Mouse (Mus musculus) hindbrain, embryonic 15.5 days (tissue): ENCODE data around the gene Wnt11. TPM values are rescaled to one million over a fixed set of nuclear protein-coding genes. Genes with fewer than 3 reads are reported as not detected.

Experiments used
- ATAC-seq: fragments of 200-750 bp; cut with Nextera tagmentation; 2 replicates; pipeline ENCODE4 v1.8.0; 2017; ENCODE audit warnings: low read depth, moderate number of reproducible peaks, moderate TSS enrichment; ENCODE audit not compliant: low FRiP score
- H3K27ac ChIP-seq: fragments of 300-500 bp; sonication (generic); replicated peaks from 2 replicates; pipeline ENCODE4 v1.5.1; 2015; ENCODE audit warnings: mild to moderate bottlenecking, inconsistent platforms
- H3K27me3 ChIP-seq: fragments of 300-500 bp; sonication (generic); 2 replicates; pipeline ENCODE4 v1.6.1; 2015; ENCODE audit warnings: control low read depth, inconsistent platforms
- H3K36me3 ChIP-seq: fragments of 300-500 bp; sonication (generic); 2 replicates; pipeline ENCODE4 v1.6.1; 2015; ENCODE audit warnings: control low read depth, inconsistent platforms
- H3K4me1 ChIP-seq: fragments of 300-500 bp; sonication (generic); replicated peaks from 2 replicates; pipeline ENCODE4 v1.6.1; 2015; ENCODE audit warnings: control low read depth, inconsistent platforms
- H3K4me2 ChIP-seq: fragments of 300-500 bp; sonication (generic); 2 replicates; pipeline ENCODE4 v1.6.1; 2015; ENCODE audit warnings: moderate library complexity, mild to moderate bottlenecking, inconsistent platforms
- H3K4me3 ChIP-seq: fragments of 300-500 bp; sonication (generic); 2 replicates; pipeline ENCODE4 v1.5.1; 2015; ENCODE audit warnings: mild to moderate bottlenecking, inconsistent platforms
- H3K9ac ChIP-seq: fragments of 300-500 bp; sonication (generic); 2 replicates; pipeline ENCODE4 v1.6.1; 2015; ENCODE audit warnings: inconsistent platforms
- H3K9me3 ChIP-seq: fragments of 300-500 bp; sonication (generic); 2 replicates; pipeline ENCODE4 v1.6.1; 2016; ENCODE audit warnings: control low read depth, inconsistent platforms
- WGBS: fragments of 180-500 bp; shearing (Covaris S2); methylation state at CpG from one replicate; pipeline ENCODE4 v1.1.7; 2015; 5-methylcytosine and 5-hydroxymethylcytosine counted together
- polyA plus RNA-seq: library from polyadenylated mRNA; unstranded; fragments of >200 nt; fragmentation: Nextera tagmentation; extraction: Ambion mirVana; gene quantifications from 2 replicates; pipeline ENCODE4 v1.2.1, GENCODE M21; 2015

Wnt11 gene
- polyA plus RNA-seq, 1 experiment from 2014 or later = 1.2 TPM

DNA sequence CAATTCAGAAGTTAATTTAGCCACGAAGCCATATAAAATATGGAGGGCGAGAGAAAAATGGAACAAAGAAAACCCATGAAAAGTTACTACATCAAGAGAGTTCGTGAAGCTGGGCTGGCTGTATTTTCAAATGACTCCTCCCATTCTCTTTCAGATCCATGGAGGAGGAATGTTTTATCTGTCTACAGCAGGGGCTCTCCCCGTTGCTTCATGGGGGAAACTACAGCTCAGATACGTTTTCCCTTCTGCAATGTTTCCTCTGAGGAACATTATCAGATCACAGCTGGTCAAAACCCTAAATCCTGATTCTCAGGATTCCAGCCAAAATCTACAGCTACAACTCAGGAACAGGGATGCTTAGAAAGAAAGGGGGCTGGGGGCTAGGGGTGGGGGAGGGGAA, 59.9 kb downstream of the Wnt11 start:
- no peak overlapping the region for H3K9ac ChIP-seq
- 50% methylated on average over 5 of the region's 5 CpGs for WGBS
- H3K27me3 ChIP-seq = no peaks in the 10 kb centered on the region
- no peak overlapping the region for H3K4me3 ChIP-seq
- H3K27ac ChIP-seq = no peak overlapping the region
- H3K36me3 ChIP-seq = no peaks in the 10 kb centered on the region
- H3K4me2 ChIP-seq = no peak overlapping the region
- no peak for ATAC-seq
- H3K9me3 ChIP-seq = no peaks in the 10 kb centered on the region
- peaks cover 7% of the 10 kb centered on the region for H3K4me1 ChIP-seq

- Histone ChIP-seq H3K9ac (no peak overlapping the region), H3K27me3 (no peaks in the 10 kb centered on the region), H3K36me3 (no peaks in the 10 kb centered on the region), H3K27ac (no peak overlapping the region), H3K4me3 (no peak overlapping the region), H3K4me2 (no peak overlapping the region), H3K4me1 (no peaks in the 10 kb centered on the region; the same call in 1 of the 2 replicates), H3K9me3 (no peaks in the 10 kb centered on the region)
- 55% methylated on average over 10 of the region's 10 CpGs for WGBS
- no peak for ATAC-seq
Observed at GRCm38 (mm10) chr7:98895501-98896095, 60.7 kb downstream of the Wnt11 start.

DNA sequence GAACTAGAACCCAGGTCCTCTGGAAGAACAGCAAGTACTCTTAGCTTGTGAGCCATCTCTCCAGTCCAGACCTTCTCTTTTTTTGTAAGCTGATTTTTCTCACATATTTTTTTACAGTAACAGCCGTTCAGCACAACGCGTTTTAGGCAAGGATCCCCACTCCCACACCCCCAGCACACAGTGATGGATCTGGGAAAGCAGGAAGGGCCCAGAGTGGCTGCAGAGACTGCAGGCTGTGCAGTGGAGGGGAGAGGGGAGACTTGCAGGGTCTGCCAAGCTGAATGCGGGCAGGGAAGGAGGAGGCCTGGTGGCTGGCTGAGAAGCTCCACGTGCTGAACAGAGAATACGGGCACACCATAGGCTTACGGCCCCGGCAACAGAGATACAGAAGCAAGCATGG, 62.4 kb downstream of the Wnt11 start:
- H3K9ac ChIP-seq = no peak overlapping the region
- H3K4me1 ChIP-seq = no peaks in the 10 kb centered on the region; the same call in 1 of the 2 replicates
- H3K27me3 ChIP-seq = no peaks in the 10 kb centered on the region
- WGBS = 93% methylated on average over 8 of the region's 8 CpGs
- H3K9me3 ChIP-seq = no peaks in the 10 kb centered on the region
- no peak for ATAC-seq
- no peak overlapping the region for H3K4me3 ChIP-seq
- no peaks in the 10 kb centered on the region for H3K36me3 ChIP-seq
- no peak overlapping the region for H3K4me2 ChIP-seq
- no peak overlapping the region for H3K27ac ChIP-seq

- no peaks in the 10 kb centered on the region for H3K9me3 ChIP-seq
- WGBS = 95% methylated on average over 4 of the region's 4 CpGs
- no peaks in the 10 kb centered on the region for H3K27me3 ChIP-seq
- ATAC-seq = no peak
- H3K4me3 ChIP-seq = no peak overlapping the region
- peaks cover 11% of the 10 kb centered on the region for H3K4me1 ChIP-seq
- no peak overlapping the region for H3K9ac ChIP-seq
- H3K4me2 ChIP-seq = no peak overlapping the region
- no peak overlapping the region for H3K27ac ChIP-seq
- H3K36me3 ChIP-seq = no peaks in the 10 kb centered on the region
Observed at GRCm38 (mm10) chr7:98899815-98900214, 64.9 kb downstream of the Wnt11 start.

DNA sequence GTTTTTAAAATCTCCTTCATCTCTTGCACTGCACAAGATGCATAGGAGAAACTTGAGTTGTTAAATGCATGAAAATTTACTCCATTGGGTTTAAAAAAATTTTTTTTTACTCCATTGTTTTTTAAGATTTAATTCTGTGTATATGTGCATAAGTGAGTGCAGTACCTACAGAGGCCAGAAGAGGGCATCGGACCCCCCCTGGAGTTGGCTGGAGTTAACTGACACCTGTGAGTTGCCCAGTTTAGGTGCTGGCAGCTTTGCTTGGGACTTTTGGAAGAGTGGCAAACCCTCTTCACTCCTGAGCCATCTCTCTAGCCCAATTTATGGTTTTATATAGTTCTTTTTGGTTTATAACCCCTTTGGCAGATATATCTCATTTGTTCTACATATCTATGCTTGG, 66.2 kb downstream of the Wnt11 start:
- peaks cover 17% of the 10 kb centered on the region for H3K4me1 ChIP-seq
- H3K9ac ChIP-seq = no peak overlapping the region
- H3K36me3 ChIP-seq = no peaks in the 10 kb centered on the region
- no peaks in the 10 kb centered on the region for H3K27me3 ChIP-seq
- ATAC-seq = no peak
- no peak overlapping the region for H3K4me3 ChIP-seq
- H3K9me3 ChIP-seq = no peaks in the 10 kb centered on the region
- no peak overlapping the region for H3K27ac ChIP-seq
- H3K4me2 ChIP-seq = no peak overlapping the region
- WGBS = 94% methylated on average over 1 of the region's 1 CpGs

DNA sequence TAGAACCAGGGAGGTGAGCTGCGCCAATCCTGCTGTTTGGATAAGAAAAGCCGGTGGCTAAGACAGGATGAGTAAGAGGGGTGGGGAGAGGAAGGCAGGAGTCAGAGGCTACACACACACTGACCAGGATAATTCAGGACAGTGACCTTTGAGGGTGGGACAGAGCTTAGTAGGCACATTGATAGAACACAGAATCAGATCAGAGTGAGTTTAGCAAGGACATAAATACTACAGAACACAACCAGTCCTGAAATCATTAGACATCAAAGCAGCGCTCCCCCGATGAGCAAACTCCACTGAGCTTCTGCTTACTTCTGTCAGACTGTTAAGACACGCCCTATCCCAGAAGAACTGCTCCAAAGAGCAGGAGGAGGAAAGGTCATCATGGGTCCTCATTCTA, 69.0 kb downstream of the Wnt11 start:
- Histone ChIP-seq H3K36me3 (no peaks in the 10 kb centered on the region), H3K9me3 (no peaks in the 10 kb centered on the region), H3K4me1 (peaks cover 17% of the 10 kb centered on the region), H3K9ac (no peak overlapping the region), H3K27ac (no peak overlapping the region), H3K27me3 (no peaks in the 10 kb centered on the region), H3K4me3 (no peak overlapping the region), H3K4me2 (no peak overlapping the region)
- 64% methylated on average over 5 of the region's 5 CpGs for WGBS
- no peak for ATAC-seq

Other genes with a start within 250 kb of the Wnt11 start
- gene Emsy, start 178.3 kb upstream of the Wnt11 start, polyA plus RNA-seq = 30.6 and 33.4 TPM in 2 replicates
- 45.2 and 45.9 TPM in 2 replicates for gene Thap12, start 132.0 kb upstream of the Wnt11 start, polyA plus RNA-seq